Mouse (Mus musculus): ENCODE measurements at regions not wholly inside any gene's neighbourhood (a gene's known extent, or its start where the extent isn't known, plus 50 kb on each side); places are given as distances from the start of the nearest gene placed in this dataset.
A peak's percentile ranks its signal among the peaks of the same experiment; 100 is the strongest.

DNA sequence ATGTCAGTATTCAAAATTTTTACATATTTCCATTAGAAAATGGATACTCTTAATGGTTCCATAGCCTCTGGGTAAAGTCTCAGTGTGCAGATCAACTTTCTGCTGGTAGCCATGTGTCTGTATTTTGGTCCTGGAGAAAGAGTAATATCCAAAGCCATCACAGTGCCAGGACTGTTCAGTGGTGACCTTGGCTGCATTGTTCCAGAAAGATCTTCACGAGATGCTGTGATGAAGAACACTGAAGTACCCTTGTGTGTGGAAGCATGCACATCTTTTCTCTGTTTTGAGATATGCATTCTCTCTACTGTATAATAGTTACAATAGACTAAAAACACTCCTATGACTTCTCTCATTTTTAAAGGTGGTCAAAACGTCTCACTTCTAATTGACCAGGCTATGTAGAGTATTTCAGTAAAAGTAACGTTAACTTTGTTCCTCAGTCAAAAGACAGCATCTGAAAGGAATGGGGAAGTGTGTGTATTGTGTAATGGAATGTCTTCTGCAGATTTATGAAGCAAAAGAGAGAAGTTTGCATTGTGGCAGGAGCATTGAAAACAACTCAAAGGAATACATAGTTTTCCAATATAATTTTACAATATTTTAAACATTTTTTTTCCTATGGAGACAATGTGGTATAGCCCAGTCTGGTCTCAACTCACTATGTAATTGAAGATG is 192.8 kb upstream of the Negr1 start:
- no peak for ATAC-seq (ENCODE audit: insufficient number of reproducible peaks, low FRiP score, low TSS enrichment, low read depth)
- no peak for DNase-seq (ENCODE audit: low spot score)
- no peak overlapping the region for H3K9ac ChIP-seq (ENCODE audit: low read length)
- H3K9me3 ChIP-seq (ENCODE audit: control insufficient read depth, low read length): no peaks in the 10 kb centered on the region
- no peaks in the 10 kb centered on the region for H3K36me3 ChIP-seq (ENCODE audit: control insufficient read depth, insufficient read depth, low read length)
- no peak overlapping the region for H3K4me2 ChIP-seq (ENCODE audit: low read depth, severe bottlenecking)
- H3K27me3 ChIP-seq (ENCODE audit: control insufficient read depth, insufficient read depth, low read length): no peaks in the 10 kb centered on the region
- no peak overlapping the region for H3K27ac ChIP-seq (replicated peaks; ENCODE audit: low read depth, low read length)
- no peak overlapping the region for H3K4me3 ChIP-seq (ENCODE audit: low read depth, low read length)
- 74% methylated on average over 3 of the region's 3 CpGs for WGBS
- no peaks in the 10 kb centered on the region for H3K4me1 ChIP-seq (ENCODE audit: control insufficient read depth, insufficient read depth, low read length)

DNA sequence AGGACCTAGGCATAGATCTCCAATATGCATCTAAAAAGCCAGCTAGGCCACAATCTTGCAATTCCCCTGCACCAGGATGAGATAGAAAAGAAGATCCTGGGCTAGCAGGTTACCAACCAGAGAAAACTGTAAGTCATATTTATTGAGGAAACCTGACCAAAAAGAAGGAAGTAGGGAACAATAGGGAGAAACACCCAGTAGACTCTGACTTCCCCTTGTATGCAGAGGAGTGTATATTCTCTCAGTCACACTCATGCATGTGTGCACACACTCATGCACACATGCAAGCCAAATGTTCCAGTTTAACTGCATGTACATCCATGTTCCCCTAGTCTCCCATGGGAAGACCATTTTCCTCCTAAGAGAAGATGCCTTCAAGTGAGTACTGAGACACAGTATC is 184.9 kb upstream of the Negr1 start:
- no peak for ATAC-seq (ENCODE audit: insufficient number of reproducible peaks, low FRiP score, low TSS enrichment, low read depth)
- Histone ChIP-seq H3K4me2 (ENCODE audit: low read depth, severe bottlenecking) (no peak overlapping the region), H3K27ac (replicated peaks; ENCODE audit: low read depth, low read length) (no peak overlapping the region), H3K4me3 (ENCODE audit: low read depth, low read length) (no peak overlapping the region), H3K9ac (ENCODE audit: low read length) (no peak overlapping the region), H3K9me3 (ENCODE audit: control insufficient read depth, low read length) (no peaks in the 10 kb centered on the region), H3K27me3 (ENCODE audit: control insufficient read depth, insufficient read depth, low read length) (no peaks in the 10 kb centered on the region), H3K36me3 (ENCODE audit: control insufficient read depth, insufficient read depth, low read length) (no peaks in the 10 kb centered on the region), H3K4me1 (ENCODE audit: control insufficient read depth, insufficient read depth, low read length) (no peaks in the 10 kb centered on the region)
- DNase-seq (ENCODE audit: low spot score): no peak

DNA sequence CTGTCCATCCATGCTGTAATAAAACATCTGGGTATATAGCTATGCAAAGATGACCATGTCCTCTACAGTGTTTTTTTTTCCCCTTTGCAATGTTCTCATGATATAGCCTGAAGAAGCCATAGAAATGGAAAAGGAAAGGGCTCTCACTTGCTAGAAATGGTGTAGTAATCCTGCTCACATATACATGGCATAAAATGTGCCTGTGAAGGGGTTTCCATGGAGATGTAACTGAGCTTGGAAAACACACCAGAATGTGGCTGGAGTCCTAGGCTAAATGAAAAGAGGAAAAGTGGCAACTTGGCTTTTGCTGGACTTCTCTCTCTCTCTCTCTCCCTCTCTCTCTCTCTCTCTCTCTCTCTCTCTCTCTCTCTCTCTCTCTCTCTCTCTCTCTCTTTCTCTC is 178.7 kb upstream of the Negr1 start:
- ATAC-seq (ENCODE audit: insufficient number of reproducible peaks, low FRiP score, low TSS enrichment, low read depth) (no peak), DNase-seq (ENCODE audit: low spot score) (no peak)
- Histone ChIP-seq H3K4me1 (ENCODE audit: control insufficient read depth, insufficient read depth, low read length) (no peaks in the 10 kb centered on the region), H3K27ac (replicated peaks; ENCODE audit: low read depth, low read length) (no peak overlapping the region), H3K9me3 (ENCODE audit: control insufficient read depth, low read length) (no peaks in the 10 kb centered on the region), H3K27me3 (ENCODE audit: control insufficient read depth, insufficient read depth, low read length) (no peaks in the 10 kb centered on the region), H3K36me3 (ENCODE audit: control insufficient read depth, insufficient read depth, low read length) (no peaks in the 10 kb centered on the region), H3K4me2 (ENCODE audit: low read depth, severe bottlenecking) (no peak overlapping the region), H3K9ac (ENCODE audit: low read length) (no peak overlapping the region), H3K4me3 (ENCODE audit: low read depth, low read length) (no peak overlapping the region)

DNA sequence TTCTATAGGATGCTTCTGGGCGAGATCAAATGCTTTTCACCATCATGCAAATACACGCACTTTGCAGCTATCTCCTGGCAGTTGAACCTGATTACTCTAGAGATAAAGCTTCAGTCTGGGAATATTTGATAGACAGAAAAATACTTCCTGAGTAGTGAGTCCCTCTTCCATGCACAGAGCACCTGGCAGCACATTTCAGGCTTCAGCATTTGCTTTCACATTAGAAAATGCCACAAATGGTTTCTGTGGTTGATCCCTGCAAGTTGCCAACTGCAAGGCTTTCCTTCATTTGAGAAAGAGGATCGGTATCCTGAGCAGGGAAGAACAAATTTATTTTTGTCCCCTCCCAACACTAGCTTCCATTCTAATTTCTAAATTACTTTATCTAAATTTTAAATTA is 155.5 kb upstream of the Negr1 start:
- no peak overlapping the region for H3K27ac ChIP-seq (replicated peaks; ENCODE audit: low read depth, low read length)
- H3K27me3 ChIP-seq (ENCODE audit: control insufficient read depth, insufficient read depth, low read length): no peaks in the 10 kb centered on the region
- no peak overlapping the region for H3K9ac ChIP-seq (ENCODE audit: low read length)
- no peaks in the 10 kb centered on the region for H3K4me1 ChIP-seq (ENCODE audit: control insufficient read depth, insufficient read depth, low read length)
- no peak overlapping the region for H3K4me2 ChIP-seq (ENCODE audit: low read depth, severe bottlenecking)
- H3K9me3 ChIP-seq (ENCODE audit: control insufficient read depth, low read length): no peaks in the 10 kb centered on the region
- ATAC-seq (ENCODE audit: insufficient number of reproducible peaks, low FRiP score, low TSS enrichment, low read depth) (no peak), DNase-seq (ENCODE audit: low spot score) (no peak)
- H3K36me3 ChIP-seq (ENCODE audit: control insufficient read depth, insufficient read depth, low read length): no peaks in the 10 kb centered on the region
- WGBS: 89% methylated on average over 3 of the region's 3 CpGs
- H3K4me3 ChIP-seq (ENCODE audit: low read depth, low read length): no peak overlapping the region

DNA sequence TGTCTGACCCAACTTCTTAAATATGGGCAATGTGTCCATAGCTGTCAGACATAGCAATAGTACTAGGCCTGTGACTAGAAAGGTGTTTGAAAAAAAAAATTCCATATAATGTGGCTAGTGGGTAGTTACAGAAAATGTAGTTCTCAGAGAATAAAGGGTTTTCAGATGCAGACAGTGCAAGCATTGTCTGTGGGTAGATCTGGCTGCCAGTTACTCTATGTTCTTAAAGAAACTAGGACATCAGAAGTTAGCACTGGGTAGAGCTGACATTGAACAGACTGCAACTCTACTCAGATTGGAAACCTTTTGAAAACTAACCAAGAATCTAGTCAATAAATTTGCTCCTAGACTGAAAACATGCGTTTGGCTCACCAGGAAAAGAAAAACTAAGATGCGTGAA is 154.5 kb upstream of the Negr1 start:
- Histone ChIP-seq H3K4me3 (ENCODE audit: low read depth, low read length) (no peak overlapping the region), H3K4me2 (ENCODE audit: low read depth, severe bottlenecking) (no peak overlapping the region), H3K4me1 (ENCODE audit: control insufficient read depth, insufficient read depth, low read length) (no peaks in the 10 kb centered on the region), H3K27ac (replicated peaks; ENCODE audit: low read depth, low read length) (no peak overlapping the region), H3K27me3 (ENCODE audit: control insufficient read depth, insufficient read depth, low read length) (no peaks in the 10 kb centered on the region), H3K36me3 (ENCODE audit: control insufficient read depth, insufficient read depth, low read length) (no peaks in the 10 kb centered on the region), H3K9me3 (ENCODE audit: control insufficient read depth, low read length) (no peaks in the 10 kb centered on the region), H3K9ac (ENCODE audit: low read length) (no peak overlapping the region)
- ATAC-seq (ENCODE audit: insufficient number of reproducible peaks, low FRiP score, low TSS enrichment, low read depth) (no peak), DNase-seq (ENCODE audit: low spot score) (no peak)
- WGBS: 75% methylated on average over 2 of the region's 2 CpGs

DNA sequence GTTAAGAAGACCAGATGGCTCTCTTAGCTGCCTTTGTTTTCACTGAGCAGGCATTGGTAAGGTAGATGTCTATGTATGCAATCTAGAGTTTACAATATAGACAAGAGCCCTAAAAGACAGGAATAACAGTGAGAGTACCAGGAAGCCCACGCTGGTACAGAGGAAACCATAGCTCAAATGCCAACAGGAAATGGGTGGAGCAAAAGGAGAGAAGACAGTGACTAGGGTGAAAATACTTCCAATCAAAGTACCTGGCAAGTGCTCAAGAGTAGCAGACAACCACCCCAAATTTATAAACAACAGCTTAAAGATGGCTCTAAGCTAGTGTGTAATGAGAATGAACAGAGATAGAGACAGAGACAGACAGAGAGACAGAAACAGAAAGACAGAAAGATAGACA is 151.5 kb upstream of the Negr1 start:
- Histone ChIP-seq H3K9ac (ENCODE audit: low read length) (no peak overlapping the region), H3K36me3 (ENCODE audit: control insufficient read depth, insufficient read depth, low read length) (no peaks in the 10 kb centered on the region), H3K27ac (replicated peaks; ENCODE audit: low read depth, low read length) (no peak overlapping the region), H3K4me1 (ENCODE audit: control insufficient read depth, insufficient read depth, low read length) (no peaks in the 10 kb centered on the region), H3K27me3 (ENCODE audit: control insufficient read depth, insufficient read depth, low read length) (no peaks in the 10 kb centered on the region), H3K9me3 (ENCODE audit: control insufficient read depth, low read length) (no peaks in the 10 kb centered on the region), H3K4me3 (ENCODE audit: low read depth, low read length) (no peak overlapping the region), H3K4me2 (ENCODE audit: low read depth, severe bottlenecking) (no peak overlapping the region)
- ATAC-seq (ENCODE audit: insufficient number of reproducible peaks, low FRiP score, low TSS enrichment, low read depth) (no peak), DNase-seq (ENCODE audit: low spot score) (no peak)
- 56% methylated on average over 1 of the region's 1 CpGs for WGBS

DNA sequence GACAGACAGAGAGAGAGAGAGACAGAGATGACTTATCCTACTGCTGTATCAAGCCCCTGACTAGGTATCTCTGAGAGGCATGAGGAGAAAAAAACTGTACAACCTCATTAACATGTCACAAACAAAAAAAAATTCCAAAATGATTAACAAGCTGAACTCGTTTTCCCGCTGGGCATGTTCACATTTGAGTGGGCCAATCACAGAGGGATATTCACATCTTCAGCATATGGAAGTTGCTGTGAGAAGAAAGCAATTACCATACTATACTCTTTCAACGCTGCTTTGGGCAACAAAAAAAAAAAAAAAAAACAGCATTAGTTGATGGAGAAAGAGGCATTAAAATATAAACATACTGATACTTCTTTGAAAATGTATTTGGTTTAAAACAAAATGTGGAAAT is 148.8 kb upstream of the Negr1 start:
- Histone ChIP-seq H3K27ac (replicated peaks; ENCODE audit: low read depth, low read length) (no peak overlapping the region), H3K4me3 (ENCODE audit: low read depth, low read length) (no peak overlapping the region), H3K9me3 (ENCODE audit: control insufficient read depth, low read length) (no peaks in the 10 kb centered on the region), H3K36me3 (ENCODE audit: control insufficient read depth, insufficient read depth, low read length) (no peaks in the 10 kb centered on the region), H3K27me3 (ENCODE audit: control insufficient read depth, insufficient read depth, low read length) (no peaks in the 10 kb centered on the region), H3K4me2 (ENCODE audit: low read depth, severe bottlenecking) (no peak overlapping the region), H3K9ac (ENCODE audit: low read length) (no peak overlapping the region), H3K4me1 (ENCODE audit: control insufficient read depth, insufficient read depth, low read length) (no peaks in the 10 kb centered on the region)
- DNase-seq (ENCODE audit: low spot score) (no peak), ATAC-seq (ENCODE audit: insufficient number of reproducible peaks, low FRiP score, low TSS enrichment, low read depth) (no peak)
- 82% methylated on average over 3 of the region's 3 CpGs for WGBS

DNA sequence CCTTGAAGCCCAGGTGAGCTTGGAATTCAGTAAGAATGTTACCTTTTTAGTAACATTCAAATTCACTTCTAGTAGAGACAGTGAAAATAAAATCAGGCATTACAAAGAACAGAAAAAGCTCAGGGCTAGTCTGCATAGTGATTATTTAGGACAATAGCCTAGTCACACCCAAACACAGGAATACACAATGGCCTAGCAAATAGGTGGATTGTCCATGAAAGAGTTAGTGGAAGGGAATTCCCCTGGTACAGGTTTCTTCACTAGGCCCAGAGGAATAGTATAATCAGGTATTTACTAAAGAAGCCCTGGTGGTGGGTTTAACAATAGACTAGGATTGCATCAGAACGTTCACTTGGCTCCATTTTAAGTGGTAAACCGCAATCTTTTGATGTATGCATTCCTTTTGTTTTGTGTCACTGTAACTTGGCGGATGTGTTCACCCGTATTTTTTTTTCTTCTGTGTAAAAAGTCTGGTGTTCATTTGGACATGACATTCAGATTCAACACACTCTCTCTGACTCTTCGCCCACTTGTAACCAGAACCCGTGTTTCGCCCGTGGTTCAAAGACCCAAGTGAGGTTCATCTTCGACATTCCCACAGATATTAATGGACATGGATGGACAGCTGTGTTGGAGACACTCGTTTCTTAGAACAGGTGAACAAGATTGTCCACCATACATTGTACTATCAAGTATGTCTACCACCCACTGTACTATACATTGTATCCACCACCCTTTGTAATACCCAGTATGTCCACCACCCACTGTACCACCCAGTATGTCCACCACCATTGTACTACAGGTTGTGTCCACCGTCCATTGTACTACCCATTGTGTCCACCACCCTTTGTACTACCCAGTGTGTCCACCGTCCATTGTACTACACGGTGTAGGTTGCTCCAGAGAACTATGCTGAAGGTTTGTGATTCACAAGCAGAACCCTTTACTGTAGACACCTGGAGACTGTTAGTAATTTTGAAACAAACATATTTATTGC is 146.9 kb upstream of the Negr1 start:
- H3K36me3 ChIP-seq (ENCODE audit: control insufficient read depth, insufficient read depth, low read length): no peaks in the 10 kb centered on the region
- DNase-seq (ENCODE audit: low spot score) (no peak), ATAC-seq (ENCODE audit: insufficient number of reproducible peaks, low FRiP score, low TSS enrichment, low read depth) (peak; percentile 40; the same call in 1 of the 2 replicates)
- no peaks in the 10 kb centered on the region for H3K9me3 ChIP-seq (ENCODE audit: control insufficient read depth, low read length)
- H3K4me2 ChIP-seq (ENCODE audit: low read depth, severe bottlenecking): no peak overlapping the region
- no peak overlapping the region for H3K9ac ChIP-seq (ENCODE audit: low read length)
- WGBS: 89% methylated on average over 13 of the region's 13 CpGs
- no peak overlapping the region for H3K27ac ChIP-seq (replicated peaks; ENCODE audit: low read depth, low read length)
- H3K27me3 ChIP-seq (ENCODE audit: control insufficient read depth, insufficient read depth, low read length): no peaks in the 10 kb centered on the region
- no peak overlapping the region for H3K4me3 ChIP-seq (ENCODE audit: low read depth, low read length)
- no peaks in the 10 kb centered on the region for H3K4me1 ChIP-seq (ENCODE audit: control insufficient read depth, insufficient read depth, low read length)

Measured in limb, embryonic 11.5 days (tissue).